Mouse (Mus musculus) midbrain, embryonic 14.5 days (tissue): ENCODE measurements around the gene D130040H23Rik. TPM values are rescaled to one million over a fixed set of nuclear protein-coding genes. Genes with fewer than 3 reads are reported as not detected.

Experiments
- polyA plus RNA-seq: library from polyadenylated mRNA; unstranded; fragments of >200 nt; fragmentation: Nextera tagmentation; extraction: Ambion mirVana; gene quantifications from 2 replicates; pipeline ENCODE4 v1.2.1, GENCODE M21; 2014

Gene D130040H23Rik
- polyA plus RNA-seq, 1 experiment from 2014 or later: 9.8 TPM

Other genes with a start within 250 kb of the D130040H23Rik start
- 15.1 and 19.2 TPM in 2 replicates for gene Zfp930, start 62.0 kb upstream of the D130040H23Rik start, polyA plus RNA-seq
- 0.09 TPM in 1 of 2 replicates, not detected in the other for gene Gm9495, start 182.5 kb downstream of the D130040H23Rik start, polyA plus RNA-seq